In genomic region chr11:115367395-115367944, GRCm38 (mm10) we compare ENCODE assay signal across 7 mouse cellular contexts. TPM values are rescaled to one million over a fixed set of nuclear protein-coding genes. Genes with fewer than 3 reads are reported as not detected.
DNase-seq lines count a peak whose midpoint lies in the region; ATAC-seq and TF ChIP-seq lines count a peak whose summit lies in the region.

Gene Hid1 (minus strand): TSS chr11:115367756.

- no peaks in the 10 kb centered on the region for H3K9me3 ChIP-seq in intestine, embryonic 16.5 days (ENCODE audit: control insufficient read depth, low read length)
- H3K9me3 ChIP-seq in midbrain, embryonic 10.5 days (replicated peaks) = no peaks in the 10 kb centered on the region

- DNase-seq in adrenal gland, postnatal 14 days = peak; percentile 91
- DNase-seq in embryo, embryonic 11 days = peak; percentile 86
- DNase-seq in gastrocnemius, postnatal 36 days = peak; percentile 65 to 70
- peak; percentile 86 to 89 for DNase-seq in left cerebral cortex, postnatal 36 days (ENCODE audit: low spot score in 2 of 2)
- DNase-seq in midbrain, embryonic 10.5 days (ENCODE audit: low spot score) = peak; percentile 80

- ATAC-seq in intestine, embryonic 16.5 days = peak; percentile 88

- TF ChIP-seq CTCF in small intestine, adult 2 months (IDR thresholded peaks at IDR 0.05; ENCODE audit: extremely low read depth, insufficient read length, insufficient replicate concordance, low read depth, low read length) = no peak

- peak within 1 kb of the TSS; percentile 90 for H3K4me2 ChIP-seq in intestine, embryonic 16.5 days (ENCODE audit: low read depth, low read length)

- intact Hi-C loops in gastrocnemius, postnatal 36 days (cut with DNase I) = no loop called here
- intact Hi-C loops in left cerebral cortex, postnatal 36 days (cut with DNase I) = loop anchor here (2.0 kb wide), 1 partner anchor 53 kb away; the partner anchor contains the start of gene Kctd2

- peaks cover 10% of the 10 kb centered on the region for H3K4me1 ChIP-seq in intestine, embryonic 16.5 days (ENCODE audit: control insufficient read depth, insufficient read depth, low read length)
- peaks cover 21% of the 10 kb centered on the region for H3K4me1 ChIP-seq in midbrain, embryonic 10.5 days
- H3K4me1 ChIP-seq in small intestine, adult 2 months (ENCODE audit: control insufficient read depth, insufficient read depth, insufficient read length, low read length) = no peaks in the 10 kb centered on the region

- H3K36me3 ChIP-seq in intestine, embryonic 16.5 days (ENCODE audit: control insufficient read depth, insufficient read depth, low read length) = no peaks in the 10 kb centered on the region
- H3K36me3 ChIP-seq in midbrain, embryonic 10.5 days = no peaks in the 10 kb centered on the region
- no peaks in the 10 kb centered on the region for H3K36me3 ChIP-seq in small intestine, adult 2 months (ENCODE audit: control insufficient read depth, insufficient read depth, low read length)

- peak; percentile 53; the same call in 1 of the 2 replicates for TF ChIP-seq POLR2A in small intestine, adult 2 months (IDR thresholded peaks at IDR 0.05; ENCODE audit: low read depth, low read length)

- H3K4me3 ChIP-seq in intestine, embryonic 16.5 days (ENCODE audit: low read length) = peak within 1 kb of the TSS; percentile 60
- H3K4me3 ChIP-seq in midbrain, embryonic 10.5 days = peak within 1 kb of the TSS; percentile 76
- peak within 1 kb of the TSS; percentile 62 for H3K4me3 ChIP-seq in small intestine, adult 2 months (ENCODE audit: low read depth, low read length)

- peaks cover 13% of the 10 kb centered on the region for H3K27me3 ChIP-seq in intestine, embryonic 16.5 days (replicated peaks; ENCODE audit: control insufficient read depth, insufficient read depth, low read length)
- peaks cover 78% of the 10 kb centered on the region for H3K27me3 ChIP-seq in midbrain, embryonic 10.5 days (ENCODE audit: low read depth, poor library complexity, severe bottlenecking)
- no peaks in the 10 kb centered on the region for H3K27me3 ChIP-seq in small intestine, adult 2 months (ENCODE audit: control insufficient read depth, insufficient read depth, low read length)

- peak within 1 kb of the TSS; percentile 72 for H3K9ac ChIP-seq in intestine, embryonic 16.5 days (ENCODE audit: low read depth, low read length)

- under 1% methylated on average over 37 of the region's 39 CpGs for WGBS in intestine, embryonic 16.5 days
- WGBS in midbrain, embryonic 10.5 days = 0% methylated on average over 39 of the region's 39 CpGs
- under 1% methylated on average over 39 of the region's 39 CpGs for WGBS in small intestine, adult 2 months

- H3K27ac ChIP-seq in intestine, embryonic 16.5 days (ENCODE audit: low read length) = peak within 1 kb of the TSS; percentile 60
- H3K27ac ChIP-seq in midbrain, embryonic 10.5 days (replicated peaks) = peak within 1 kb of the TSS; percentile 82
- no peak within 1 kb of the TSS for H3K27ac ChIP-seq in small intestine, adult 2 months (ENCODE audit: insufficient read depth, low read depth, low read length)

RNA-seq across cellular contexts. Expression of gene Hid1, which starts in this region (rescaled TPM):
- total RNA-seq in adrenal gland, postnatal 14 days (2021) = 20.3 and 27.4 TPM in 2 replicates
- 1 to 10 TPM; 2.0 TPM for total RNA-seq in gastrocnemius, postnatal 36 days (2021)
- 20.5 and 22.0 TPM in 2 replicates for polyA plus RNA-seq in intestine, embryonic 16.5 days (2015; fragmentation: Nextera tagmentation; extraction: Ambion mirVana)
- total RNA-seq in left cerebral cortex, postnatal 36 days (2021) = 100 to 1,000 TPM; 106 to 107 TPM
- 12.1 and 18.1 TPM in 2 replicates for polyA plus RNA-seq in midbrain, embryonic 10.5 days (2016; fragmentation: Nextera tagmentation; extraction: Ambion mirVana)
- 30.2 and 37.6 TPM in 2 replicates for polyA plus RNA-seq in small intestine, adult 2 months (2012; rRNA removed)
